9 mouse cellular contexts compared by ENCODE assay signal in the genomic region with DNA sequence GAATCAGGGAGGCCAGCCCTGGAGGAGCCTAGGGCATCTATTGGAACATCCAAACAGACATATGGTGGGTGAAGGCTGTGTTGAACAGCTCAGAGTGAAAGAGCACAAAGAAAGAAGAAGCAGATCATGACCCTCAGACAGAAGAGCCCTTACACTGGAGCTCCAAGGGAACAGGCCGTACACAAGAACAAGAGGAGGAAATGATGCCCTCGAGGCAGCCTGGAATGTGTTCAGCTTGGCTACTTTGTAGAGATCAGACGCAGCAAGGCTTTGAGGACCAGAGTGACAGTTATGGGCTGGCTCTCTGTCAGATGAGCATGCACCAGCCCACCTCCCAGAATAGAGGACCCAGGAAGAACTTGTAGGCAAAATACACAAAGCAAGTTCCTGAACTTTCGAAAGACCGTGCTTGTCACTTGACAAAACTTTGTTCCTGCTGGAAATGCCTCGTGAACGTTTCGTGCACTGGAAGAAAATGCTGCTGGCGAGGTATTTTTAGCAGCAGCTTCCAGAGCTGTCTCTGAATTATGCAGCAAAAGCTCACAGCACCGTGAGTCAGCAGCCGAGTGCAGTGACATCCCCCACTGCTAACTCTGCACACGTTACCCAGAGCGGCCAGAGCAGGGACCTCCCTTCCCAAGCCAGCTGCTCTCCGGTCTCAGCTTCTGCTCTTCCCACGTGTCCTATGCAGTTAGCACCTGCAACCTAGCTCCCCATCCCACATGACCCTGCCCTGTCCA. TPM values are rescaled to one million over a fixed set of nuclear protein-coding genes. Genes with fewer than 3 reads are reported as not detected.
A peak's percentile ranks its signal among the peaks of the same experiment; 100 is the strongest.
DNase-seq lines count a peak whose midpoint lies in the region; ATAC-seq and TF ChIP-seq lines count a peak whose summit lies in the region.
"Had no signal": no experiment of that assay in that cellular context is flagged by ENCODE, and none has a peak within 500 bp of the region (broad histone marks: within the 10 kb centered on the region; RNA-seq: fewer than 3 reads in every experiment).

No protein-coding gene starts in this region.

- H3K27me3 ChIP-seq in forebrain, embryonic 12.5 days = no peaks in the 10 kb centered on the region
- no peaks in the 10 kb centered on the region for H3K27me3 ChIP-seq in forebrain, embryonic 16.5 days (replicated peaks; ENCODE audit: control insufficient read depth, insufficient read depth, low read length)
- H3K27me3 ChIP-seq in limb, embryonic 14.5 days (ENCODE audit: control insufficient read depth, insufficient read depth, low read length) = no peaks in the 10 kb centered on the region

- no peak overlapping the region for H3K4me2 ChIP-seq in forebrain, embryonic 12.5 days
- no peak overlapping the region for H3K4me2 ChIP-seq in forebrain, embryonic 16.5 days (ENCODE audit: low read length)
- no peak overlapping the region for H3K4me2 ChIP-seq in limb, embryonic 14.5 days (replicated peaks; ENCODE audit: low read depth, low read length, severe bottlenecking)

- no peaks in the 10 kb centered on the region for H3K9me3 ChIP-seq in forebrain, embryonic 12.5 days
- no peaks in the 10 kb centered on the region for H3K9me3 ChIP-seq in forebrain, embryonic 16.5 days (ENCODE audit: control insufficient read depth, low read length)
- H3K9me3 ChIP-seq in limb, embryonic 14.5 days (ENCODE audit: control insufficient read depth, low read length) = no peaks in the 10 kb centered on the region

- no peak for TF ChIP-seq POLR2A in brain, embryonic 14.5 days (IDR thresholded peaks at IDR 0.05; ENCODE audit: borderline replicate concordance, extremely low read depth, insufficient read depth, insufficient read length, poor library complexity, severe bottlenecking)
- TF ChIP-seq POLR2A in limb, embryonic 14.5 days (IDR thresholded peaks at IDR 0.05; ENCODE audit: borderline replicate concordance, extremely low read depth, insufficient read depth, insufficient read length) = no peak
- TF ChIP-seq POLR2A in olfactory bulb, adult 2 months (IDR thresholded peaks at IDR 0.05; ENCODE audit: insufficient read depth, low read depth, low read length) = no peak

- no peak overlapping the region for H3K27ac ChIP-seq in forebrain, embryonic 12.5 days
- H3K27ac ChIP-seq in forebrain, embryonic 16.5 days (ENCODE audit: low read length) = no peak overlapping the region
- H3K27ac ChIP-seq in limb, embryonic 14.5 days (replicated peaks; ENCODE audit: low read depth, low read length) = no peak overlapping the region
- peak overlapping the region; percentile 99 for H3K27ac ChIP-seq in olfactory bulb, adult 2 months (ENCODE audit: insufficient read depth, low read depth, low read length)

- ATAC-seq in forebrain, embryonic 12.5 days (ENCODE audit: low FRiP score) = peak; percentile 33; the same call in 1 of the 2 replicates
- ATAC-seq in forebrain, embryonic 16.5 days = no peak
- peak; percentile 63 for ATAC-seq in limb, embryonic 14.5 days (ENCODE audit: low FRiP score, low read depth)

- no peaks in the 10 kb centered on the region for H3K36me3 ChIP-seq in forebrain, embryonic 12.5 days (replicated peaks)
- H3K36me3 ChIP-seq in forebrain, embryonic 16.5 days (ENCODE audit: control insufficient read depth, insufficient read depth) = no peaks in the 10 kb centered on the region
- no peaks in the 10 kb centered on the region for H3K36me3 ChIP-seq in limb, embryonic 14.5 days (ENCODE audit: control insufficient read depth, insufficient read depth, low read length)

- TF ChIP-seq CTCF in brain, embryonic 14.5 days (IDR thresholded peaks at IDR 0.05; ENCODE audit: borderline replicate concordance, extremely low read depth, insufficient read depth, insufficient read length) = no peak
- no peak for TF ChIP-seq CTCF in olfactory bulb, adult 2 months (IDR thresholded peaks at IDR 0.05; ENCODE audit: insufficient read depth, low read depth, low read length)

- peaks cover 6% of the 10 kb centered on the region; the same call in 1 of the 2 replicates for H3K4me1 ChIP-seq in forebrain, embryonic 12.5 days
- H3K4me1 ChIP-seq in forebrain, embryonic 16.5 days (replicated peaks; ENCODE audit: control insufficient read depth, insufficient read depth, low read length) = peaks cover 10% of the 10 kb centered on the region
- 0 out of 2 replicates have a peak, but pooled peaks cover 4% of the 10 kb centered on the region for H3K4me1 ChIP-seq in limb, embryonic 14.5 days (ENCODE audit: control insufficient read depth, insufficient read depth, low read length)
- peaks cover 27% of the 10 kb centered on the region for H3K4me1 ChIP-seq in olfactory bulb, adult 2 months (ENCODE audit: control insufficient read depth, insufficient read depth, low read length)

- H3K4me3 ChIP-seq in forebrain, embryonic 12.5 days (replicated peaks) = no peak overlapping the region
- no peak overlapping the region for H3K4me3 ChIP-seq in forebrain, embryonic 16.5 days (replicated peaks; ENCODE audit: low read length)
- no peak overlapping the region for H3K4me3 ChIP-seq in limb, embryonic 14.5 days (replicated peaks; ENCODE audit: low read length)
- no peak overlapping the region for H3K4me3 ChIP-seq in olfactory bulb, adult 2 months (ENCODE audit: insufficient read depth, low read depth, low read length)

- WGBS in forebrain, embryonic 12.5 days = 54% methylated on average over 15 of the region's 15 CpGs
- WGBS in forebrain, embryonic 16.5 days = 43% methylated on average over 15 of the region's 15 CpGs
- WGBS in limb, embryonic 14.5 days = 37% methylated on average over 15 of the region's 15 CpGs
- 8% methylated on average over 15 of the region's 15 CpGs for WGBS in olfactory bulb, adult 2 months

- no peak overlapping the region for H3K9ac ChIP-seq in forebrain, embryonic 12.5 days
- H3K9ac ChIP-seq in forebrain, embryonic 16.5 days (replicated peaks; ENCODE audit: low read depth, low read length) = no peak overlapping the region
- H3K9ac ChIP-seq in limb, embryonic 14.5 days (ENCODE audit: low read depth, low read length, severe bottlenecking) = no peak overlapping the region

- peak; percentile 65 for DNase-seq in brain, embryonic 14.5 days (ENCODE audit: low read depth)
- DNase-seq in gastrocnemius, postnatal 25 days = peak; percentile 60
- DNase-seq in kidney, adult 9 months = peak; percentile 13
- peak; percentile 53 for DNase-seq in limb, embryonic 14.5 days (ENCODE audit: low spot score)
- DNase-seq in testis, postnatal 14 days (ENCODE audit: low spot score) = no peak

RNA-seq across cellular contexts. Expression of a gene that starts 45.9 kb away (rescaled TPM):
- 2.1 and 2.6 TPM in 2 replicates for polyA plus RNA-seq in forebrain, embryonic 12.5 days (2016; fragmentation: Nextera tagmentation; extraction: Ambion mirVana)
- polyA plus RNA-seq in forebrain, embryonic 16.5 days (2015; fragmentation: Nextera tagmentation; extraction: Ambion mirVana) = 4.4 and 5.2 TPM in 2 replicates
- polyA plus RNA-seq in brain, embryonic 14.5 days (2012; rRNA removed) = 5.7 and 7.6 TPM in 2 replicates
- under 1 TPM; 0.20 to 0.48 TPM for total RNA-seq in gastrocnemius, postnatal 25 days (2021)
- 1.7 and 2.4 TPM in 2 replicates for polyA plus RNA-seq in limb, embryonic 14.5 days (2012; rRNA removed)
- 0.83 and 0.95 TPM in 2 replicates for polyA plus RNA-seq in limb, embryonic 14.5 days (2014; fragmentation: Nextera tagmentation; extraction: Ambion mirVana)
- polyA plus RNA-seq in olfactory bulb, adult 2 months (2012; ENCODE audit: insufficient read depth, insufficient read length, low replicate concordance, missing spikeins) = not detected in 2 replicates

RNA-seq across cellular contexts. Expression of a gene that starts 46.0 kb away (rescaled TPM):
- not detected in 2 replicates for polyA plus RNA-seq in forebrain, embryonic 12.5 days (2016; fragmentation: Nextera tagmentation; extraction: Ambion mirVana)
- 0.26 TPM in 1 of 2 replicates, not detected in the other for polyA plus RNA-seq in forebrain, embryonic 16.5 days (2015; fragmentation: Nextera tagmentation; extraction: Ambion mirVana)
- 0.09 and 0.19 TPM in 2 replicates for polyA plus RNA-seq in brain, embryonic 14.5 days (2012; rRNA removed)
- not detected for total RNA-seq in gastrocnemius, postnatal 25 days (2021)
- polyA plus RNA-seq in limb, embryonic 14.5 days (2012; rRNA removed) = 0.04 TPM in 2 replicates
- not detected in 2 replicates for polyA plus RNA-seq in limb, embryonic 14.5 days (2014; fragmentation: Nextera tagmentation; extraction: Ambion mirVana)
- not detected in 2 replicates for polyA plus RNA-seq in olfactory bulb, adult 2 months (2012; ENCODE audit: insufficient read depth, insufficient read length, low replicate concordance, missing spikeins)
- polyA plus RNA-seq: limb, embryonic 11.5 days had no signal

RNA-seq across cellular contexts. Expression of a gene that starts 54.9 kb away (rescaled TPM):
- polyA plus RNA-seq in forebrain, embryonic 12.5 days (2016; fragmentation: Nextera tagmentation; extraction: Ambion mirVana) = 25.0 and 25.8 TPM in 2 replicates
- 37.1 and 47.2 TPM in 2 replicates for polyA plus RNA-seq in forebrain, embryonic 16.5 days (2015; fragmentation: Nextera tagmentation; extraction: Ambion mirVana)
- 89.3 and 99.7 TPM in 2 replicates for polyA plus RNA-seq in brain, embryonic 14.5 days (2012; rRNA removed)
- total RNA-seq in gastrocnemius, postnatal 25 days (2021) = 10 to 100 TPM; 27.2 to 43.3 TPM
- polyA plus RNA-seq in limb, embryonic 14.5 days (2012; rRNA removed) = 89.7 and 125 TPM in 2 replicates
- 46.6 and 52.2 TPM in 2 replicates for polyA plus RNA-seq in limb, embryonic 14.5 days (2014; fragmentation: Nextera tagmentation; extraction: Ambion mirVana)
- polyA plus RNA-seq in olfactory bulb, adult 2 months (2012; ENCODE audit: insufficient read depth, insufficient read length, low replicate concordance, missing spikeins) = 230 TPM in 1 of 2 replicates, not detected in the other
